Mouse (Mus musculus): ENCODE measurements around the gene Izumo2. TPM values are rescaled to one million over a fixed set of nuclear protein-coding genes. Genes with fewer than 3 reads are reported as not detected.
A peak's percentile ranks its signal among the peaks of the same experiment; 100 is the strongest.
"Not testable (repeated sequence)": the region's sequence is repeated elsewhere in the genome, so short reads cannot be mapped to it uniquely, and the experiment has no call there.

The Izumo2 gene
- polyA plus RNA-seq, 1 experiment from 2014 or later = not detected

DNA sequence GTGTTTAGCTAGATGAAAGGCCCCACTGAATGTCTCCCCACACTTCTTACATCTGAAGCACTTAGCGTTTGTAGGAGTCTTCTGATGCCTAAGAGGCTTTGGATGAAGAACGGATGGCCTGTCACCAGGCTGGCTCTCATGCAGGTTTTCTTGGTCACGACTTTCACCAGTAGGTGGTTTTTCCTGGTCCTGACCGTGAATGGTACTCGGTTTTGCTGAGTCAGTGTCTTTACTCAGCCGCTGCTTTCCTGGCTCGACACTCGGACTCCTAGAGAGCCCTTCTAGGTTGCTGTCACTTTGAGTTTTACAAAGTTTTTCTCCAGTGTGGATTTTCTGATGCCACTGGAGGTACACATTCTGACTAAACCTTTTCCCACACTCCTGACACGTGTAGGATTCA is 25.2 kb downstream of the Izumo2 start:
- no peaks in the 10 kb centered on the region for H3K9me3 ChIP-seq
- no peak overlapping the region for H3K4me3 ChIP-seq
- H3K4me1 ChIP-seq = no peaks in the 10 kb centered on the region
- ATAC-seq (ENCODE audit: insufficient number of reproducible peaks, low FRiP score, low TSS enrichment, low read depth) = no peak
- no peak overlapping the region for H3K4me2 ChIP-seq
- H3K27ac ChIP-seq = no peak overlapping the region
- no peak overlapping the region for H3K9ac ChIP-seq
- H3K36me3 ChIP-seq = peaks cover 20% of the 10 kb centered on the region
- H3K27me3 ChIP-seq = no peaks in the 10 kb centered on the region
- 88% methylated on average over 9 of the region's 9 CpGs for WGBS

DNA sequence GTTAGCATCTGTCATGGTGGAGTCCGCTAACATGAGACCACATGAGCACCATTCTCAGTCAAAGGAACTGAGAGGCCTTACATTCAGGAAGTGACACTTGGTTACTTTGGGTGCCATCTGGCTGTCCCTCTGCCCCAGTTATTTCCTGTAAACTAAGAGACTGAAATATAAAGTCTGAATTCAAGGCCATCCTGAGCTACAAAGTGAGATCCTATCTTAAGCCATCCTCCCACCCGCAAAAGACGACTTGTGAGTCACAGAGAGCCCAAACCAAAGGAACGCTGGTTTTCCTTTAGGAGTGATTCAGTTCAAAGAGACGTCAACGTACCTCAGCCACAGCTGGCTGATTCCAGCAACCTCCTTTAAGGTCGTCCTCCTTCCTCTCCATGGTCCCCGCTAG is 32.8 kb downstream of the Izumo2 start:
- Histone ChIP-seq H3K4me2 (no peak overlapping the region), H3K36me3 (no peaks in the 10 kb centered on the region), H3K27ac (no peak overlapping the region), H3K4me1 (peaks cover 10% of the 10 kb centered on the region), H3K9me3 (no peaks in the 10 kb centered on the region), H3K4me3 (no peak overlapping the region), H3K9ac (no peak overlapping the region), H3K27me3 (no peaks in the 10 kb centered on the region)
- WGBS = 82% methylated on average over 8 of the region's 8 CpGs
- ATAC-seq (ENCODE audit: insufficient number of reproducible peaks, low FRiP score, low TSS enrichment, low read depth) = no peak

GRCm38 (mm10) chr7:44744270-44744669 is 35.7 kb downstream of the Izumo2 start:
- Histone ChIP-seq H3K4me3 (no peak overlapping the region; the same call in 1 of the 2 replicates), H3K4me1 (peaks cover 25% of the 10 kb centered on the region), H3K36me3 (no peaks in the 10 kb centered on the region), H3K9ac (no peak overlapping the region), H3K27ac (no peak overlapping the region), H3K9me3 (no peaks in the 10 kb centered on the region), H3K4me2 (no peak overlapping the region), H3K27me3 (no peaks in the 10 kb centered on the region)
- no peak for ATAC-seq (ENCODE audit: insufficient number of reproducible peaks, low FRiP score, low TSS enrichment, low read depth)
- 54% methylated on average over 9 of the region's 9 CpGs for WGBS

DNA sequence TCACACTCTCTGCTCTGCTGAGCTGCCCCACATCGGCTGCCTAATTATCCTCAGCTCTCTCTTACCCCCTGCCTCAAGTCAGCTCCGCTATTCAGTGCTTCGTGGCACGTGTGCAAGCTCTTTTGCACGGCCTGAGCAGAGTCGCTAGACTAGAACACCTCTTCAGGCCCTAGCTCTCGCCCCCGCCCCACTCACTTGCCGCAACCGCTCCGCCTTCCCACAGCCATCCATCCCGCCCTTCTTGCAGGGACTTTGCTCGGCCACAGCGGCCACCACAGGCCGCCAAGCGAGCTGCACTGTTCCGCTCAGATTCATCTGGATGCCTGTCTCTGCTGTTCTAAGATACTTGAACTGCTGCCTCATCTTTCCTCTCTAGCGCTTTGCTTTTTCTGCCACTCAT is 36.5 kb downstream of the Izumo2 start:
- peak overlapping the region; percentile 41; the same call in 1 of the 2 replicates for H3K9ac ChIP-seq
- WGBS = 1% methylated on average over 18 of the region's 18 CpGs
- peak overlapping the region; percentile 81 for H3K4me2 ChIP-seq
- no peaks in the 10 kb centered on the region for H3K9me3 ChIP-seq
- ATAC-seq (ENCODE audit: insufficient number of reproducible peaks, low FRiP score, low TSS enrichment, low read depth) = no peak
- peaks cover 28% of the 10 kb centered on the region for H3K4me1 ChIP-seq
- H3K4me3 ChIP-seq = peak overlapping the region; percentile 45
- no peaks in the 10 kb centered on the region for H3K36me3 ChIP-seq
- H3K27me3 ChIP-seq = no peaks in the 10 kb centered on the region
- H3K27ac ChIP-seq = no peak overlapping the region

- Histone ChIP-seq H3K9me3 (no peaks in the 10 kb centered on the region), H3K4me3 (peak overlapping the region; percentile 65; the same call in 1 of the 2 replicates), H3K4me2 (peak overlapping the region; percentile 72), H3K9ac (no peak overlapping the region), H3K27ac (no peak overlapping the region), H3K4me1 (peaks cover 31% of the 10 kb centered on the region), H3K27me3 (no peaks in the 10 kb centered on the region), H3K36me3 (peaks cover 6% of the 10 kb centered on the region; the same call in 1 of the 2 replicates)
- WGBS = 71% methylated on average over 4 of the region's 4 CpGs
- ATAC-seq (ENCODE audit: insufficient number of reproducible peaks, low FRiP score, low TSS enrichment, low read depth) = no peak
These were observed 38.6 kb downstream of the Izumo2 start for GRCm38 (mm10) chr7:44747115-44747514.

GRCm38 (mm10) chr7:44748101-44749044 is 39.8 kb downstream of the Izumo2 start, which contains the start of gene Vrk3:
Vrk3 (plus strand) TSS chr7:44748413.
- H3K27me3 ChIP-seq = no peaks in the 10 kb centered on the region
- H3K9me3 ChIP-seq = no peaks in the 10 kb centered on the region
- H3K9ac ChIP-seq = peak within 1 kb of the TSS; percentile 58
- peaks cover 15% of the 10 kb centered on the region for H3K36me3 ChIP-seq
- H3K4me3 ChIP-seq = peak within 1 kb of the TSS; percentile 65
- peak within 1 kb of the TSS; percentile 72 for H3K4me2 ChIP-seq
- H3K4me1 ChIP-seq = peaks cover 31% of the 10 kb centered on the region
- peak within 1 kb of the TSS; percentile 95 for H3K27ac ChIP-seq
- WGBS = under 1% methylated on average over 44 of the region's 44 CpGs
- ATAC-seq (ENCODE audit: insufficient number of reproducible peaks, low FRiP score, low TSS enrichment, low read depth) = peak; percentile 98

DNA sequence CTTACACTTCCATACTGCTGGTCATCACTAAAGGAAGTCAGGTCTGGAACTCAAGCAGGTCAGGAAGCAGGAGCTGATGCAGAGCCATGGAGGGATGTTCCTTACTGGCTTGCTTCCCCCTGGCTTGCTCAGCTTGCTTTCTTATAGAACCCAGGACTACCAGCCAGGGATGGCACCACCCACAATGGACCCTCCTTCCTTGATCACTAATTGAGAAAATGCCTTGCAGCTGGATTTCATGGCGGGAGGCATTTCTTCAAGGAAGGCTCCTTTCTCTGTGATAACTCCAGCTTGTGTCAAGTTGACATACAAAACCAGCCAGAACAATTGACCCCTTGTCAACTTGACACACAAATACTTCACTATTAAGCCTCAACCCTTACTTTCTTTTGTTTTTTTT is 42.4 kb downstream of the Izumo2 start, which contains the start of gene Zfp473:
Gene Zfp473 (minus strand): TSS at position 101 of the 400 bp plus-strand sequence.
- not testable (repeated sequence) for ATAC-seq (ENCODE audit: insufficient number of reproducible peaks, low FRiP score, low TSS enrichment, low read depth)
- peaks cover 41% of the 10 kb centered on the region for H3K36me3 ChIP-seq

GRCm38 (mm10) chr7:44757164-44757563 is 48.6 kb downstream of the Izumo2 start:
- Histone ChIP-seq H3K27ac (no peak overlapping the region), H3K27me3 (no peaks in the 10 kb centered on the region), H3K4me1 (no peaks in the 10 kb centered on the region), H3K9me3 (no peaks in the 10 kb centered on the region), H3K4me2 (no peak overlapping the region), H3K9ac (no peak overlapping the region), H3K36me3 (peaks cover 92% of the 10 kb centered on the region), H3K4me3 (no peak overlapping the region)
- ATAC-seq (ENCODE audit: insufficient number of reproducible peaks, low FRiP score, low TSS enrichment, low read depth) = no peak
- WGBS = 82% methylated on average over 2 of the region's 2 CpGs

More for the DNA sequence above, 42.4 kb downstream of the Izumo2 start, which contains the start of gene Zfp473:
- not testable (repeated sequence) for H3K9me3 ChIP-seq, H3K4me2 ChIP-seq, H3K27ac ChIP-seq, H3K9ac ChIP-seq, H3K27me3 ChIP-seq, H3K4me3 ChIP-seq
- peaks cover 21% of the 10 kb centered on the region for H3K4me1 ChIP-seq
- 95% methylated on average over 1 of the region's 1 CpGs for whole genome bisulfite sequencing

DNA sequence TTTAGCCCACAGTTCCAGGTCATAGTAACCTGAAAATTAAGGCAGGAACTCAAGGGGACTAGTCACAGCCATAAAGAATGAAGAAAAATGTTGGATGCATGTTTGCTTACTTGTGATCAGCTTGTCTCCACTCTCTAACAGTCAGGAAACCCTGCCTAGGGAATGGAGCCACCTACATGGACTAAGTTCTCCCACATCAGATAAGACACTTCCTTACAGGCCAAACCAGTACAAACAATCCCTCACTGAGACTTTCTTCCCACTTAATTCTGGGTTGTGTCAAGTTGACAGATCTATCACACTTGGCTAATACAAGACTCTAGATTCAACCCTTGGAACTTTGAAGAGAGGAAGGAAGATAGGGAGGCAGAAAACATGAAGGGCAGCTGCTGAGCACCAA is 51.8 kb downstream of the Izumo2 start:
- Histone ChIP-seq H3K9ac (no peak overlapping the region), H3K27ac (no peak overlapping the region), H3K9me3 (no peaks in the 10 kb centered on the region), H3K27me3 (no peaks in the 10 kb centered on the region), H3K4me2 (no peak overlapping the region), H3K36me3 (peaks cover 95% of the 10 kb centered on the region), H3K4me1 (no peaks in the 10 kb centered on the region), H3K4me3 (no peak overlapping the region)
- ATAC-seq (ENCODE audit: insufficient number of reproducible peaks, low FRiP score, low TSS enrichment, low read depth) = no peak

DNA sequence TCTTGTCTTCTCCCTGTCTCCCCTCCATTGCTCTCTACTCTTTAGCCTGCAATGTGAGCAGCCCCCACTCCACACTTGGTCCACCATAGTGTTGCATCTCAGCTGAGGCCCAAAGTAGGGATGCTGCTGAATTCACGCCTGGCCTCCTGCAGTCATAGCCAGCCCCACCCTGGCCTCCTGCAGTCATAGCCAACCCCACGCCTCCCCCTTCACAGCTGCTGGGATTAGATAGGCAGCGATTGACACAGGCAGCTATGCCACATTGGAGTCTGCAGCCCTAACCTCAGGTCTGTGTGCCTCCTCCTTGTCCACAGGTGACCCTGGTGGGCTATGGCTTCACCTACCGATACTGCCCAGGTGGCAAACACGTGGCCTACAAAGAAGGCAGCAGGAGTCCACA is 59.6 kb downstream of the Izumo2 start:
- H3K4me1 ChIP-seq = no peaks in the 10 kb centered on the region
- peaks cover 93% of the 10 kb centered on the region for H3K36me3 ChIP-seq
- ATAC-seq (ENCODE audit: insufficient number of reproducible peaks, low FRiP score, low TSS enrichment, low read depth) = no peak
- no peak overlapping the region for H3K27ac ChIP-seq
- H3K9ac ChIP-seq = no peak overlapping the region
- no peak overlapping the region for H3K4me2 ChIP-seq
- H3K9me3 ChIP-seq = no peaks in the 10 kb centered on the region
- WGBS = 88% methylated on average over 5 of the region's 5 CpGs
- no peak overlapping the region for H3K4me3 ChIP-seq
- H3K27me3 ChIP-seq = no peaks in the 10 kb centered on the region

All from limb, embryonic 15.5 days (tissue).